Mouse (Mus musculus) stomach, embryonic 15.5 days (tissue): ENCODE results near the gene Vmn1r188. TPM values are rescaled to one million over a fixed set of nuclear protein-coding genes. Genes with fewer than 3 reads are reported as not detected.
A peak's percentile ranks its signal among the peaks of the same experiment; 100 is the strongest.
"Not testable (repeated sequence)": the region's sequence is repeated elsewhere in the genome, so short reads cannot be mapped to it uniquely, and the experiment has no call there.

ENCODE experiments used
- ATAC-seq: fragments of 200-750 bp; cut with Nextera tagmentation; 2 replicates; pipeline ENCODE4 v1.8.0; 2017; ENCODE audit warnings: low read depth, moderate number of reproducible peaks, moderate TSS enrichment; ENCODE audit not compliant: insufficient read depth, low FRiP score
- H3K27ac ChIP-seq: fragments of 300-500 bp; sonication (generic); 2 replicates; pipeline ENCODE4 v1.5.1; 2015; ENCODE audit warnings: mild to moderate bottlenecking, inconsistent platforms
- H3K27me3 ChIP-seq: fragments of 300-500 bp; sonication (generic); replicated peaks from 2 replicates; pipeline ENCODE4 v1.6.1; 2015; ENCODE audit warnings: inconsistent platforms
- H3K36me3 ChIP-seq: fragments of 300-500 bp; sonication (generic); 2 replicates; pipeline ENCODE4 v1.6.1; 2015; ENCODE audit warnings: inconsistent platforms
- H3K4me1 ChIP-seq: fragments of 300-500 bp; sonication (generic); 2 replicates; pipeline ENCODE4 v1.6.1; 2015; ENCODE audit warnings: inconsistent platforms
- H3K4me2 ChIP-seq: fragments of 300-500 bp; sonication (generic); 2 replicates; pipeline ENCODE4 v1.6.1; 2015; ENCODE audit warnings: mild to moderate bottlenecking, inconsistent platforms
- H3K4me3 ChIP-seq: fragments of 300-500 bp; sonication (generic); replicated peaks from 2 replicates; pipeline ENCODE4 v1.5.1; 2015; ENCODE audit warnings: inconsistent platforms
- H3K9ac ChIP-seq: fragments of 300-500 bp; sonication (generic); 2 replicates; pipeline ENCODE4 v1.6.1; 2015; ENCODE audit warnings: inconsistent platforms
- H3K9me3 ChIP-seq: fragments of 300-500 bp; sonication (generic); 2 replicates; pipeline ENCODE4 v1.6.1; 2016; ENCODE audit warnings: inconsistent platforms
- WGBS: fragments of 180-500 bp; shearing (Covaris S2); methylation state at CpG from one replicate; pipeline ENCODE4 v1.1.7; 2015; 5-methylcytosine and 5-hydroxymethylcytosine counted together
- polyA plus RNA-seq: library from polyadenylated mRNA; unstranded; fragments of >200 nt; fragmentation: Nextera tagmentation; extraction: Ambion mirVana; gene quantifications from 2 replicates; pipeline ENCODE4 v1.2.1, GENCODE M21; 2015

Vmn1r188 gene
- polyA plus RNA-seq, 1 experiment from 2014 or later, result not detected

DNA sequence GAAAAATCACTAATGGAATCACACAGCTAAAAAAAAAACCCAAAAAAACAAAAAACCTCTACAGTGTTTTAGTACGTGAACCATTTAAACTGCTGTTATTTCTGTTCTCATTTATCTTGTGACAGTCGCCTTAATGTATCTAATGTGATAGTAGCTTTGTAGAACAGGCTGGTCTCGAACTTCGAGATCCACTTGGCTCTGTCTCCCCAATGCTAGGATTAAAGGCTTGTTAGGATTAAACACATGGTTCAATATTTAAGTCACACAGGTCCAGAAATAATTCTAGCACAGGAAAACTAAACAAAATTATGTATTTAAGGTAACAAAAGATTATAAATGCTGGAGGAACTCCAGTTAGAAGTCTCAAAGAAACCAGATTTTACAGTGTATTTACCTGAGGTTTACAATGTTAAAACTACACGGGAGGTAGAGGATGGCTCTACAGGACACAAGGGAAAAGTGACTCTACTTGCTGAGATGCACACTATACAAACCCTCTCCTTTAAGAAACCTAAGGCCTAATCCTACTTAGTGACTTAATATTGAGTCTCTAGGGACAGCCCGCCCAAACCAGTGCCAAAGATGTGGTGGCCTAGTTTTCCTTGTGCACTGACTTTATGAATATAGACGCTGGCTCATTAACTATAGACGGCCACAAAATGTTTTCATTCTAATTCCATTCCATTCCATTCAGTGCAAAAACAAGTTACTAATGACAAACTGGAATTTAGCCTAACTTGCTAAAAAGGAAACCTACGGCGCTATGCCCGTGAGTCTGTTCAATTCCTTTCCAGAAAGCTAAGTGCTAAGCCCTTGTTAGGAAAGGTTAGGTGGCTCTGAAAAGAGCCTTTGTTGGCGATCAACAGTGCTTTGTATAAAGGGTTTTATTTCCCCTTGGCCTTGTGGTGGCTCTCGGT, 42.3 kb upstream of the Vmn1r188 start:
- Histone ChIP-seq H3K4me2 (peak overlapping the region; percentile 79), H3K4me3 (peak overlapping the region; percentile 40), H3K27ac (peak overlapping the region; percentile 90), H3K36me3 (no peaks in the 10 kb centered on the region), H3K9ac (peak overlapping the region; percentile 16; the same call in 1 of the 2 replicates), H3K9me3 (no peaks in the 10 kb centered on the region), H3K27me3 (no peaks in the 10 kb centered on the region), H3K4me1 (peaks cover 8% of the 10 kb centered on the region; the same call in 1 of the 2 replicates)
- 3% methylated on average over 13 of the region's 13 CpGs for WGBS
- no peak for ATAC-seq

DNA sequence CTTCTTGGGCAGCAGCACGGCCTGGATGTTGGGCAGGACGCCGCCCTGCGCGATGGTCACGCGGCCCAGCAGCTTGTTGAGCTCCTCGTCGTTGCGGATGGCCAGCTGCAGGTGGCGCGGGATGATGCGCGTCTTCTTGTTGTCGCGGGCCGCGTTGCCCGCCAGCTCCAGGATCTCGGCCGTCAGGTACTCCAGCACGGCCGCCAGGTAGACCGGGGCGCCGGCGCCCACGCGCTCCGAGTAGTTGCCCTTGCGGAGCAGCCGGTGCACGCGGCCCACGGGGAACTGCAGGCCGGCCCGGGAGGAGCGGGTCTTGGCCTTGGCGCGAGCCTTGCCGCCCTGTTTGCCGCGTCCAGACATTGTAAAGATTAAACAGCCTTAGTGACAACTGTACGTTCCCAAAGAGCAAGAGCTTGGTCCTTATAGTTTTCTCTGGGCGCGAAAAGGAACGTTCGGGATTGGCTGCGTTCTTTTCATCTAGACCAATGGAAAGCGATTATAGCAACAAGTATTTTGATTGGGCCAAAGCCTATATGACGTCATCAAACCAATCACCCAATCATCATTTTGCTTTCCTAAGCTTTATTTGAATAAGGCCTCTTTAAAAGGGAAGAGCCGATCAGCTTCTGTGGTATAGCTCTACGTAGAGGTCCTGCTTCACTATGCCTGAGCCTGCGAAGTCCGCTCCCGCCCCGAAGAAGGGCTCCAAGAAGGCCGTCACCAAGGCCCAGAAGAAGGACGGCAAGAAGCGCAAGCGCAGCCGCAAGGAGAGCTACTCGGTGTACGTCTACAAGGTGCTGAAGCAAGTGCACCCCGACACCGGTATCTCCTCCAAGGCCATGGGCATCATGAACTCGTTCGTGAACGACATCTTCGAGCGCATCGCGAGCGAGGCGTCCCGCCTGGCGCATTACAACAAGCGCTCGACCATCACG, 41.4 kb upstream of the Vmn1r188 start, which contains the start of the genes Hist1h2ag and Hist1h2bj:
Hist1h2ag (minus strand) TSS at position 377 of the 935 bp plus-strand sequence.
Hist1h2bj (plus strand) TSS at position 647 of the 935 bp plus-strand sequence.
- peak within 1 kb of the TSS; percentile 40 for H3K4me3 ChIP-seq
- H3K9ac ChIP-seq, result peak within 1 kb of the TSS; percentile 25; the same call in 1 of the 2 replicates
- not testable (repeated sequence) for H3K36me3 ChIP-seq, H3K9me3 ChIP-seq, H3K27me3 ChIP-seq, H3K4me1 ChIP-seq
- under 1% methylated on average over 41 of the region's 80 CpGs for WGBS
- peak within 1 kb of the TSS; percentile 90 for H3K27ac ChIP-seq
- ATAC-seq, result peak; percentile 90
- H3K4me2 ChIP-seq, result peak within 1 kb of the TSS; percentile 79

DNA sequence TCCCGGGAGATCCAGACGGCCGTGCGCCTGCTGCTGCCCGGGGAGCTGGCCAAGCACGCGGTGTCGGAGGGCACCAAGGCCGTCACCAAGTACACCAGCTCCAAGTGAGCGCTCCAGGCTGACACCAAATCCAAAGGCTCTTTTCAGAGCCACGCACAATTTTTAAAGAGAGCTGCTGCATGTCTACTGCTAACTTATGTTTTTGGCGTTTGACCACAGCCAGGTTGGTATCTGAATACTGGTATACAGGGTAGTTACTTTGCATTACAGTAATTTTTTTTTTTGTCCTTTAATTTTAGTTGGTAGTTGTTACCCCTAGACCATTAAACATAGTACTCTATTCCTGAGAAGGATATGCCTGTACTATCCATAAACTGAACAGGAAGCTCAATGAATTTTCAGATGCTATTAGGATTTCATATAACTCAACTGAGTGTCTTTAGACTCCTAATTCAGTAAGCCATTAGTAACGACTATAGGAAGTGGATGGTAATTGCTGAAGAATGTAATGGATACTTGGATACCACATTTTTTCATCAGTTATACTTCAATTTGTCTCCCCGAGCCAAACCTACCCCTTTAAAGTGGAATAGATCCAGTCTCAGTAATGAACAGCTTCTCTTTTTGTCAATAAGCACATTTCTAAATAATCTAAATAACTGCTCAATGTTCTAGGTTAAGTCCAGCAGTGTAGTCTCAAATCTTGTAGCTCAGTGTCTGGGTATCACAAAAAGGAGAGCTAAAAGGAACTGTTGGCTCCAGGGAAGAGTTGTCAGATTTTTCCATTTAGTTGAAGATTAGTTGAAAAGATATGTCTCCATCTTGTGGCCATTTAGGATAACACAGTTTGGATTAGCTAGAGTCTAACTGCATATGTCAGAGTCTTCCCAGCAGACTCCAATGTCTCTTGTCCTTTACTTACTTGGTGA, 40.5 kb upstream of the Vmn1r188 start:
- Histone ChIP-seq H3K4me1 (peaks cover 8% of the 10 kb centered on the region; the same call in 1 of the 2 replicates), H3K4me3 (peak overlapping the region; percentile 39), H3K27me3 (no peaks in the 10 kb centered on the region), H3K36me3 (no peaks in the 10 kb centered on the region), H3K27ac (peak overlapping the region; percentile 85), H3K4me2 (peak overlapping the region; percentile 62), H3K9ac (peak overlapping the region; percentile 25; the same call in 1 of the 2 replicates), H3K9me3 (no peaks in the 10 kb centered on the region)
- WGBS, result under 1% methylated on average over 14 of the region's 14 CpGs
- peak; percentile 6; the same call in 1 of the 2 replicates for ATAC-seq

DNA sequence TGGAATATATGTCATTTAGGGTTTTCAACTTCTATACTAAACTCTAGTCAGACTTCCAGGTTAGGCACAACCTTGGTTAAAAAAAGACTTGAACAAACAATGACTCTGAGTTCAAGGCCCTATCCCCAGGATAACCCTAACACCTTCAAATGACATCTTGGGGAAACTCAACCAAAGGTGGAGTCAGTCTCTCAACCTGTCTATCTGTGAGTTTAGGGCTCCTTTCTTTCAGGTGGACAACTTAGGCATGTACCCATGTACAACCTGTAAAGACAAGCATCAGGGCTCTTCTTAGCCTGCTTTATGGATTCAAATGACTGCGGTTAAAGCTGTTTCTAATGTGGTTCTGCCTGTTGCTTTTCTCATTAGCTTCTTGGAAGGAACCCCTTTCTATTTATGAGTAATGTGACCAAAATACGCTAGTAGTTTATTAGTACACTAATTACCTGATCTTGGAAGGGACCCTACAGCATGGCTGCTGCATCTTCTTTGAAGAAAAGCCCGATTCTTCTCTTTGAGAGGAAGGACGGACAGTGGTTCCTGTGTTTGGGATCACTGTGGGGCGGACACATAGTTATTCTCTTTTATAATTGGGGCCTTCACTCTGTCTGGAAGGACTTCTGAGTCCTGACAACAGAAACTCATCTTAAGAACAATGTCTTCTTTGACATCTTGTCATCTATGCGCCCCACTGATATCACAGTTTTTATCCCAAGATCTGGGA, 39.6 kb upstream of the Vmn1r188 start:
- WGBS, result 81% methylated on average over 6 of the region's 6 CpGs
- Histone ChIP-seq H3K27ac (peak overlapping the region; percentile 85), H3K4me2 (peak overlapping the region; percentile 62; the same call in 1 of the 2 replicates), H3K9me3 (no peaks in the 10 kb centered on the region), H3K4me1 (peaks cover 8% of the 10 kb centered on the region; the same call in 1 of the 2 replicates), H3K4me3 (no peak overlapping the region), H3K27me3 (no peaks in the 10 kb centered on the region), H3K36me3 (no peaks in the 10 kb centered on the region), H3K9ac (no peak overlapping the region)
- ATAC-seq, result no peak

DNA sequence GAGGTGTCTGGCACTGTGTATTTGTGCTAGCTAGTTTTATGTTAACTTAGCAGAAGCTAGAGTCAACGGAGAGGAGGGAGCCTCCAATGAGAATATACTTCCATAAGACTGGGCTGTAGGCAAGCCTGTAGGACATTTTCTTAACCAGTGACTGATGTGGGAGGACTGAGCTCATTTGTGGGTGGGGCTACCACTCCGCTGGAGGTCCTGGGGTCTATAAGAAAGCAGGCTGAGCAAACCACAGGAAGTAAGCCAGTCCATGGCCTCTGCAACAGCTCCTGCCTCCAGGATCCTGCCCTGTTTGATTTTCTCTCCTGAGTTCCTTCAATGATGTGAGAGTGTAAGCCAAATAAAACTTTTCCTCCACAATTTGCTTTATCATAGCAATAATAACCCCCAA, 38.9 kb upstream of the Vmn1r188 start:
- ATAC-seq, result no peak
- H3K27me3 ChIP-seq, result no peaks in the 10 kb centered on the region
- WGBS, result 45% methylated on average over 2 of the region's 2 CpGs

GRCm38 (mm10) chr13:22049041-22049440, 35.2 kb upstream of the Vmn1r188 start:
- H3K9me3 ChIP-seq, result no peaks in the 10 kb centered on the region
- 90% methylated on average over 2 of the region's 2 CpGs for WGBS
- no peak overlapping the region for H3K4me2 ChIP-seq
- no peak overlapping the region for H3K4me3 ChIP-seq
- no peak for ATAC-seq
- no peak overlapping the region for H3K27ac ChIP-seq
- no peaks in the 10 kb centered on the region for H3K27me3 ChIP-seq
- no peaks in the 10 kb centered on the region for H3K4me1 ChIP-seq
- H3K36me3 ChIP-seq, result no peaks in the 10 kb centered on the region
- no peak overlapping the region for H3K9ac ChIP-seq

More for the DNA sequence above, 38.9 kb upstream of the Vmn1r188 start:
- no peak overlapping the region for H3K9ac ChIP-seq
- H3K9me3 ChIP-seq, result no peaks in the 10 kb centered on the region
- H3K36me3 ChIP-seq, result no peaks in the 10 kb centered on the region
- H3K4me3 ChIP-seq, result no peak overlapping the region
- peaks cover 7% of the 10 kb centered on the region; the same call in 1 of the 2 replicates for H3K4me1 ChIP-seq
- H3K27ac ChIP-seq, result no peak overlapping the region
- no peak overlapping the region for H3K4me2 ChIP-seq

GRCm38 (mm10) chr13:22049737-22050440, 34.4 kb upstream of the Vmn1r188 start:
- Histone ChIP-seq H3K27me3 (no peaks in the 10 kb centered on the region), H3K4me3 (peak overlapping the region; percentile 53), H3K36me3 (no peaks in the 10 kb centered on the region), H3K4me2 (peak overlapping the region; percentile 68), H3K27ac (peak overlapping the region; percentile 87), H3K9ac (no peak overlapping the region), H3K4me1 (no peaks in the 10 kb centered on the region), H3K9me3 (no peaks in the 10 kb centered on the region)
- WGBS, result 1% methylated on average over 14 of the region's 14 CpGs
- no peak for ATAC-seq

DNA sequence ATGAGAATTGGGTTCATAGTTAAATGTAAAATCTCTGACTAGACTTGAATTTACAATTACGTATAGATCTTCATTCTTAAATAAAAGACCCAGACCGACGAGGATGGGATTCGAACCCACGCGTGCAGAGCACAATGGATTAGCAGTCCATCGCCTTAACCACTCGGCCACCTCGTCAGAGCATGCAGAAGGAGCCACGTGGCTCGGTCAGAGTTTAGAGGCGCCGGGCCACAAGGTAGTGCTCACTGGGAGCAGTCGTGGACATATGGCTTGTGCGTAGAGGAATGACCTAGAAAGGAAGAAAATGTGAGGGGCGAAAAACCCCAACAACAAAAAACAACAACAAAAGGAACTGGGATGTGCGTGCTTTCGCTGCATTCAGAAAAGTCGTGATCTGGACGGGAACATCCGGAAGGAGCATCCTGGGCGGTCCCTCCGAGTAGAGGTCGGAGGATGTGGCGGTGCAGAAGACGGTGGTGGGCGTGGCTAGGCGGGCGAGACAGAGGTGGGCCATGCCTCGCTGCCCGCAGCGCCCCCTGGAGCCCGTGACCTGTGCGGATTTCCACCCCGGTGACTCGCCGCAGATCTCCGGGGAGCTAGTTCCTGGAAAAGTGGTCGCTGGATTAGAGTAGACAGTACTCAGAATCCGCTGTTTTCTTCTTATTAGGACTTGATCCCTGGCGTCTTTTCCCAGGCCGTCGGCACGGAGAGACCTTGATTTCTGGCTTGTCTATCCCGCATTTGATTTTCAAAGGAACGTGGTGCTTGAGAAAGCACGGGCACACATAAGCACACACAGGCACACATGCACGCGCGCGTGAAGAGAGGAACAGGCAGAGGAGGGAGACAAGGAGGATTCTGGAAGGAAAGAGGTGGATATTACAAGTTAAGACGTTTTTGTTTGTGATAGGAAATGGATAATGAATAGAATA, 33.4 kb upstream of the Vmn1r188 start:
- H3K9ac ChIP-seq, result peak overlapping the region; percentile 45; the same call in 1 of the 2 replicates
- H3K27ac ChIP-seq, result peak overlapping the region; percentile 87
- WGBS, result under 1% methylated on average over 52 of the region's 52 CpGs
- peak overlapping the region; percentile 68 for H3K4me2 ChIP-seq
- no peaks in the 10 kb centered on the region for H3K4me1 ChIP-seq
- H3K9me3 ChIP-seq, result no peaks in the 10 kb centered on the region
- peak; percentile 95 for ATAC-seq
- H3K27me3 ChIP-seq, result no peaks in the 10 kb centered on the region
- H3K4me3 ChIP-seq, result peak overlapping the region; percentile 53
- no peaks in the 10 kb centered on the region for H3K36me3 ChIP-seq

DNA sequence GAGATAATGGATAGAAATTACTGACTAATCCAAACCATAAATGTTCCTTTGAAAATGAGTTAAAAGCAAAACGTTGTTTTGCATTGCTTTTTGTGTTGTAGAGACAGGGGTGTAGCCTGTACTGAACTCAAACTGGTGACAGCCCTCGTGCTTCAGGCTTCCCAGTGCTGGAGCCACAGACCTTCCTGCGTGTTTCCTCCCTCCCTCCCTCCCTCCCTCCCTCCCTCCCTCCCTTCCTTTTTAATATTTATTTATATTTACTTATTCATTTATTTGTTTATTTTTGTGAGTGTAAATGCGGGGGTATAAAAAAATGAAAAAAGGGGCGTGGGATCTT, 32.7 kb upstream of the Vmn1r188 start:
- WGBS, result 11% methylated on average over 5 of the region's 5 CpGs
- H3K4me1 ChIP-seq, result no peaks in the 10 kb centered on the region
- no peaks in the 10 kb centered on the region for H3K27me3 ChIP-seq
- H3K4me3 ChIP-seq, result peak overlapping the region; percentile 53
- H3K9me3 ChIP-seq, result no peaks in the 10 kb centered on the region
- peak overlapping the region; percentile 68 for H3K4me2 ChIP-seq
- ATAC-seq, result no peak
- peak overlapping the region; percentile 87; the same call in 1 of the 2 replicates for H3K27ac ChIP-seq
- no peak overlapping the region for H3K9ac ChIP-seq
- H3K36me3 ChIP-seq, result no peaks in the 10 kb centered on the region
